Mouse (Mus musculus) liver, embryonic 16.5 days (tissue): ENCODE measurements around the gene Maml2. TPM values are rescaled to one million over a fixed set of nuclear protein-coding genes. Genes with fewer than 3 reads are reported as not detected.

Experiments
- ATAC-seq: fragments of 200-750 bp; cut with Nextera tagmentation; 2 replicates; pipeline ENCODE4 v1.8.0; 2017; ENCODE audit warnings: low read depth, mild to moderate bottlenecking, moderate number of reproducible peaks, moderate library complexity
- H3K27ac ChIP-seq: fragments of 300-500 bp; sonication (generic); 2 replicates; pipeline ENCODE4 v1.5.1; 2014; ENCODE audit warnings: mild to moderate bottlenecking, low read length
- H3K27me3 ChIP-seq: fragments of 300-500 bp; sonication (generic); 2 replicates; pipeline ENCODE4 v1.6.1; 2014; ENCODE audit warnings: low read depth, low read length, mixed read lengths; ENCODE audit not compliant: control insufficient read depth, insufficient read depth
- H3K36me3 ChIP-seq: fragments of 300-500 bp; sonication (generic); 2 replicates; pipeline ENCODE4 v1.6.1; 2014; ENCODE audit warnings: mild to moderate bottlenecking; ENCODE audit not compliant: control insufficient read depth, insufficient read depth
- H3K4me1 ChIP-seq: fragments of 300-500 bp; sonication (generic); 2 replicates; pipeline ENCODE4 v1.6.1; 2014; ENCODE audit warnings: low read depth, low read length, mixed read lengths; ENCODE audit not compliant: control insufficient read depth
- H3K4me2 ChIP-seq: fragments of 300-500 bp; sonication (generic); 2 replicates; pipeline ENCODE4 v1.6.1; 2014; ENCODE audit warnings: low read depth, low read length, mixed read lengths
- H3K4me3 ChIP-seq: fragments of 300-500 bp; sonication (generic); 2 replicates; pipeline ENCODE4 v1.5.1; 2014; ENCODE audit warnings: low read depth, mild to moderate bottlenecking, low read length
- H3K9ac ChIP-seq: fragments of 300-500 bp; sonication (generic); 2 replicates; pipeline ENCODE4 v1.6.1; 2014; ENCODE audit warnings: low read depth, low read length
- H3K9me3 ChIP-seq: fragments of 300-500 bp; sonication (generic); replicated peaks from 2 replicates; pipeline ENCODE4 v1.6.1; 2016; ENCODE audit warnings: low read length; ENCODE audit not compliant: control insufficient read depth
- WGBS: fragments of 180-500 bp; shearing (Covaris S2); extraction: QIAGEN DNeasy Blood & Tissue Kit; methylation state at CpG from one replicate; pipeline ENCODE4 v1.1.7; 2014; ENCODE audit not compliant: insufficient replicate concordance; 5-methylcytosine and 5-hydroxymethylcytosine counted together
- polyA plus RNA-seq: library from polyadenylated mRNA; unstranded; fragments of >200 nt; fragmentation: Nextera tagmentation; extraction: Ambion mirVana; gene quantifications from 2 replicates; pipeline ENCODE4 v1.2.1, GENCODE M21; 2015

Gene Maml2
- polyA plus RNA-seq, 1 experiment from 2014 or later = 0.96 TPM

GRCm38 (mm10) chr9:13624780-13625179, 327.0 kb downstream of the Maml2 start:
- no peak for ATAC-seq
- H3K9ac ChIP-seq = no peak overlapping the region
- H3K27me3 ChIP-seq = no peaks in the 10 kb centered on the region
- no peak overlapping the region for H3K4me2 ChIP-seq
- H3K27ac ChIP-seq = no peak overlapping the region
- H3K9me3 ChIP-seq = no peaks in the 10 kb centered on the region
- WGBS = 40% methylated on average over 1 of the region's 1 CpGs
- no peaks in the 10 kb centered on the region for H3K4me1 ChIP-seq
- no peak overlapping the region for H3K4me3 ChIP-seq
- H3K36me3 ChIP-seq = no peaks in the 10 kb centered on the region

GRCm38 (mm10) chr9:13625215-13625614, 327.5 kb downstream of the Maml2 start:
- no peak overlapping the region for H3K4me2 ChIP-seq
- H3K4me1 ChIP-seq = no peaks in the 10 kb centered on the region
- no peak overlapping the region for H3K27ac ChIP-seq
- no peak overlapping the region for H3K9ac ChIP-seq
- no peak for ATAC-seq
- no peaks in the 10 kb centered on the region for H3K27me3 ChIP-seq
- no peak overlapping the region for H3K4me3 ChIP-seq
- H3K9me3 ChIP-seq = no peaks in the 10 kb centered on the region
- H3K36me3 ChIP-seq = no peaks in the 10 kb centered on the region
- WGBS = 49% methylated on average over 3 of the region's 3 CpGs

GRCm38 (mm10) chr9:13626480-13626879, 328.7 kb downstream of the Maml2 start:
- no peak for ATAC-seq
- H3K36me3 ChIP-seq = no peaks in the 10 kb centered on the region
- H3K9ac ChIP-seq = no peak overlapping the region
- no peak overlapping the region for H3K4me2 ChIP-seq
- H3K9me3 ChIP-seq = no peaks in the 10 kb centered on the region
- H3K4me1 ChIP-seq = no peaks in the 10 kb centered on the region
- no peak overlapping the region for H3K27ac ChIP-seq
- H3K27me3 ChIP-seq = no peaks in the 10 kb centered on the region
- no peak overlapping the region for H3K4me3 ChIP-seq
- WGBS = 55% methylated on average over 3 of the region's 3 CpGs

GRCm38 (mm10) chr9:13633371-13633770, 335.6 kb downstream of the Maml2 start:
- Histone ChIP-seq H3K36me3 (no peaks in the 10 kb centered on the region), H3K27me3 (no peaks in the 10 kb centered on the region), H3K27ac (no peak overlapping the region), H3K9ac (no peak overlapping the region), H3K4me2 (no peak overlapping the region), H3K9me3 (no peaks in the 10 kb centered on the region), H3K4me1 (no peaks in the 10 kb centered on the region), H3K4me3 (no peak overlapping the region)
- ATAC-seq = no peak
- 75% methylated on average over 1 of the region's 1 CpGs for WGBS

GRCm38 (mm10) chr9:13639655-13640054, 341.9 kb downstream of the Maml2 start:
- Histone ChIP-seq H3K9me3 (no peaks in the 10 kb centered on the region), H3K9ac (no peak overlapping the region), H3K4me2 (no peak overlapping the region), H3K27me3 (no peaks in the 10 kb centered on the region), H3K4me1 (no peaks in the 10 kb centered on the region), H3K27ac (no peak overlapping the region), H3K36me3 (no peaks in the 10 kb centered on the region), H3K4me3 (no peak overlapping the region)
- ATAC-seq = no peak
- WGBS = 49% methylated on average over 3 of the region's 3 CpGs

GRCm38 (mm10) chr9:13645153-13645552, 347.4 kb downstream of the Maml2 start:
- 73% methylated on average over 5 of the region's 5 CpGs for WGBS
- ATAC-seq = no peak

DNA sequence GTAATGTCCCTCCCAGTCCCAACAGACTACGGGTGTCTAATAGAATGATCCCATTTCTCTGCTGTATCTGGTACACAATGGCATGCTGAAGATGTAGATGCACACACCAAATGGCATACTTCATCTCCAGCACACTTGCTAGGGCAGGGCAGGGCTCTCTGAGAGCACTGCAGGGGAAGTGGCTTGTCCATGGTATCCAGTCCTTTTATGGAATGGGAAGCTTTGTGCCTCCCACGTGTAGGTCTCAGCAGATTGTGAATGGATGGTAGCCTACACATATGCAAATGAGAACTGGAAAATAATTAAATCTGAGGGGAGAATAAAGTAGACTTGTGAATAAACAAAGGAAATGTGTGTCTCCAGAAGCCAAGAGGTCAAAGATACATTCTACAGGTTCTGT, 353.3 kb downstream of the Maml2 start:
- Histone ChIP-seq H3K27me3 (no peaks in the 10 kb centered on the region), H3K4me1 (no peaks in the 10 kb centered on the region), H3K4me2 (no peak overlapping the region), H3K9ac (no peak overlapping the region), H3K36me3 (no peaks in the 10 kb centered on the region), H3K27ac (no peak overlapping the region), H3K4me3 (no peak overlapping the region), H3K9me3 (no peaks in the 10 kb centered on the region)
- 55% methylated on average over 2 of the region's 2 CpGs for WGBS
- no peak for ATAC-seq

More at GRCm38 (mm10) chr9:13645153-13645552, 347.4 kb downstream of the Maml2 start:
- Histone ChIP-seq H3K9ac (no peak overlapping the region), H3K4me1 (no peaks in the 10 kb centered on the region), H3K27me3 (no peaks in the 10 kb centered on the region), H3K4me2 (no peak overlapping the region), H3K36me3 (no peaks in the 10 kb centered on the region), H3K27ac (no peak overlapping the region), H3K4me3 (no peak overlapping the region), H3K9me3 (no peaks in the 10 kb centered on the region)

GRCm38 (mm10) chr9:13651828-13652227, 354.1 kb downstream of the Maml2 start:
- Histone ChIP-seq H3K9me3 (no peaks in the 10 kb centered on the region), H3K36me3 (no peaks in the 10 kb centered on the region), H3K27me3 (no peaks in the 10 kb centered on the region), H3K9ac (no peak overlapping the region), H3K27ac (no peak overlapping the region), H3K4me2 (no peak overlapping the region), H3K4me1 (no peaks in the 10 kb centered on the region), H3K4me3 (no peak overlapping the region)
- ATAC-seq = no peak
- 38% methylated on average over 4 of the region's 4 CpGs for WGBS

DNA sequence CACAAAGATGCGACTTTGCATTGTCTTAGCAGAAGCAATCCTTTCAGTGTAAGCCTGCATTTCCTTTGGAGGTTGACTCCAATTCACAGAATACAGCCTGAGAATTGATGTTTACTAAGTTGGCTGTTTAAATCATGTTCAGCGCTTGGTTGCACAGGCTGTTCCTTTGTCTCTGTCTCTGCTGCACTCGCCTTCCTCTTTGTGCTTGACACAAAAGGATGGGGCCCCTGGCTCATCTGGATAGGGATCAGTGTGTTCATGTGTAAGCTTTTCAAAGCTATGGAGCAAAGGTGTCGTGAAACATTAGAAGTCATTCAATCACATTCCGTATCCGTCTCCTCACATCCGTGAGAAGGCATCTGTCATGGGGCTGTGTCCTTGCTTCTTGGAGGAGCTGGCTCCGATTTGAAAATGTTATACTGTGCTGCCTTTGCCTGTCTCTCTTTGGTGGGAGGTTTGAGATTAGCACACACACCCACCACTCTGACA, 354.7 kb downstream of the Maml2 start:
- WGBS = 57% methylated on average over 8 of the region's 8 CpGs
- H3K27ac ChIP-seq = no peak overlapping the region
- H3K4me1 ChIP-seq = no peaks in the 10 kb centered on the region
- H3K4me3 ChIP-seq = no peak overlapping the region
- H3K4me2 ChIP-seq = no peak overlapping the region
- no peak overlapping the region for H3K9ac ChIP-seq
- ATAC-seq = no peak
- no peaks in the 10 kb centered on the region for H3K9me3 ChIP-seq
- H3K36me3 ChIP-seq = no peaks in the 10 kb centered on the region
- no peaks in the 10 kb centered on the region for H3K27me3 ChIP-seq
